Mouse (Mus musculus) midbrain, postnatal 0 days (tissue): Measurements from ENCODE around the gene Cers4. TPM values are rescaled to one million over a fixed set of nuclear protein-coding genes. Genes with fewer than 3 reads are reported as not detected.

Source experiments
- ATAC-seq: fragments of 200-750 bp; cut with Nextera tagmentation; 2 replicates; pipeline ENCODE4 v1.8.0; 2017; ENCODE audit warnings: moderate number of reproducible peaks, mild to moderate bottlenecking, moderate TSS enrichment, moderate library complexity; ENCODE audit not compliant: low FRiP score
- DNase-seq: peaks from one replicate; pipeline ENCODE4 v3.0.0-alpha.2; 2015; ENCODE audit warnings: low spot score
- H3K27ac ChIP-seq: fragments of 300-500 bp; sonication (generic); 2 replicates; pipeline ENCODE4 v1.5.1; 2014; ENCODE audit warnings: low read depth, mild to moderate bottlenecking, low read length, mixed read lengths
- H3K27me3 ChIP-seq: fragments of 300-500 bp; sonication (generic); 2 replicates; pipeline ENCODE4 v1.6.1; 2014; ENCODE audit warnings: low read length, control low read depth, mixed read lengths; ENCODE audit not compliant: insufficient read depth
- H3K36me3 ChIP-seq: fragments of 300-500 bp; sonication (generic); 2 replicates; pipeline ENCODE4 v1.6.1; 2014; ENCODE audit warnings: low read length, control low read depth, mixed read lengths; ENCODE audit not compliant: insufficient read depth
- H3K4me1 ChIP-seq: fragments of 300-500 bp; sonication (generic); 2 replicates; pipeline ENCODE4 v1.6.1; 2014; ENCODE audit warnings: mild to moderate bottlenecking, control low read depth, antibody characterized with exemption, low read length, mixed read lengths; ENCODE audit not compliant: insufficient read depth
- H3K4me2 ChIP-seq: fragments of 300-500 bp; sonication (generic); 2 replicates; pipeline ENCODE4 v1.6.1; 2014; ENCODE audit warnings: low read depth, mild to moderate bottlenecking, low read length, mixed read lengths; ENCODE audit not compliant: poor library complexity, severe bottlenecking
- H3K4me3 ChIP-seq: fragments of 300-500 bp; sonication (generic); 2 replicates; pipeline ENCODE4 v1.5.1; 2014; ENCODE audit warnings: low read depth, mild to moderate bottlenecking, low read length, moderate library complexity
- H3K9ac ChIP-seq: fragments of 300-500 bp; sonication (generic); replicated peaks from 2 replicates; pipeline ENCODE4 v1.6.1; 2014; ENCODE audit warnings: mild to moderate bottlenecking, low read length, moderate library complexity, mixed read lengths; ENCODE audit not compliant: poor library complexity, severe bottlenecking
- H3K9me3 ChIP-seq: fragments of 300-500 bp; sonication (generic); 2 replicates; pipeline ENCODE4 v1.6.1; 2016; ENCODE audit warnings: low read length, control low read depth
- CTCF ChIP-seq: IDR thresholded peaks from 2 replicates; pipeline ENCODE4 v1.5.1; 2016; ENCODE audit warnings: antibody characterized with exemption, mild to moderate bottlenecking
- WGBS: fragments of 180-500 bp; shearing (Covaris S2); extraction: QIAGEN DNeasy Blood & Tissue Kit; methylation state at CpG from one replicate; pipeline ENCODE4 v1.1.7; 2014; 5-methylcytosine and 5-hydroxymethylcytosine counted together
- polyA plus RNA-seq: library from polyadenylated mRNA; unstranded; fragments of >200 nt; fragmentation: Nextera tagmentation; extraction: Ambion mirVana; gene quantifications from 2 replicates; pipeline ENCODE4 v1.2.1, GENCODE M21; 2015
- total RNA-seq: library from RNA; depleted of rRNA; stranded (reverse); fragments of >200 nt; gene quantifications from 2 replicates; pipeline ENCODE4 v1.2.3, GENCODE M21; 2014; rRNA removed

Cers4 gene
- total and polyA plus RNA-seq, 2 experiments from 2014 or later = 38.3 to 59.7 TPM

DNA sequence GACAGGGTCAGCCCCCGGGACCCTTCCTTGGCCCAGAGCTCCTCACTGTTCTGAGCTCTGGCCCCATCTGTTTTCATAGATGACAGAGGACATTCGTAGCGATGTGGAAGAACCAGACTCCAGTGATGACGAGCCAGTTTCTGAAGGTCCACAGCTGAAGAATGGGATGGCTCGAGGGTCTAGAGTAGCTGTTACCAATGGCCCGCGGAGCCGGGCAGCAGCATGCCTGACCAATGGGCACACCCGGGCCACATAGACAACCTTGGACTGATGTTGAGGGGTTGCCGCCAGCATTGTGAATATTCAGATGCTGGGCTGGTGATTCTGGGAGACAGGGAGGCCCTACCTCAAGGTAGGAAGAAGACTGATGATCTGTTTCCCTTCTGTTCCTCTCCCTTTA, 30.7 kb downstream of the Cers4 start:
- no peaks in the 10 kb centered on the region for H3K9me3 ChIP-seq
- no peak for DNase-seq
- H3K27me3 ChIP-seq = no peaks in the 10 kb centered on the region
- peaks cover 45% of the 10 kb centered on the region for H3K36me3 ChIP-seq
- no peak overlapping the region for H3K4me2 ChIP-seq
- no peak overlapping the region for H3K4me3 ChIP-seq
- H3K9ac ChIP-seq = no peak overlapping the region
- no peak overlapping the region for H3K27ac ChIP-seq
- no peak for ATAC-seq
- H3K4me1 ChIP-seq = no peaks in the 10 kb centered on the region
- no peak for TF ChIP-seq CTCF
- 97% methylated on average over 10 of the region's 10 CpGs for WGBS

Other genes with a start within 250 kb of the Cers4 start
- 8.2 and 15.3 TPM in 2 replicates for gene Tgfbr3l, start 244.8 kb upstream of the Cers4 start, total RNA-seq
- gene Tgfbr3l, start 244.8 kb upstream of the Cers4 start, polyA plus RNA-seq = 3.5 and 5.1 TPM in 2 replicates
- 60.4 and 74.3 TPM in 2 replicates for gene Snapc2, start 239.9 kb upstream of the Cers4 start, total RNA-seq
- 64.8 and 68.1 TPM in 2 replicates for gene Snapc2, start 239.9 kb upstream of the Cers4 start, polyA plus RNA-seq
- 78.5 and 91.4 TPM in 2 replicates for gene Ctxn1, start 233.8 kb upstream of the Cers4 start, total RNA-seq
- 250 and 259 TPM in 2 replicates for gene Ctxn1, start 233.8 kb upstream of the Cers4 start, polyA plus RNA-seq
- gene Timm44, start 217.1 kb upstream of the Cers4 start, total RNA-seq = 58.0 and 58.5 TPM in 2 replicates
- gene Timm44, start 217.1 kb upstream of the Cers4 start, polyA plus RNA-seq = 50.5 and 52.7 TPM in 2 replicates
- gene Ccl25, start 167.8 kb upstream of the Cers4 start, total RNA-seq = 4.9 and 13.0 TPM in 2 replicates
- gene Ccl25, start 167.8 kb upstream of the Cers4 start, polyA plus RNA-seq = 14.7 and 16.3 TPM in 2 replicates
- 70.6 and 73.3 TPM in 2 replicates for gene Elavl1, start 167.6 kb upstream of the Cers4 start, total RNA-seq
- gene Elavl1, start 167.6 kb upstream of the Cers4 start, polyA plus RNA-seq = 50.0 and 54.3 TPM in 2 replicates
- gene Zfp958, start 120.1 kb downstream of the Cers4 start, total RNA-seq = 9.5 and 10.7 TPM in 2 replicates
- 10.0 and 10.8 TPM in 2 replicates for gene Zfp958, start 120.1 kb downstream of the Cers4 start, polyA plus RNA-seq